Mouse (Mus musculus) embryonic facial prominence, embryonic 13.5 days (tissue): ENCODE results near the gene Sema7a. TPM values are rescaled to one million over a fixed set of nuclear protein-coding genes. Genes with fewer than 3 reads are reported as not detected.

Source experiments
- ATAC-seq: fragments of 200-750 bp; cut with Nextera tagmentation; 2 replicates; pipeline ENCODE4 v1.8.0; 2017; ENCODE audit warnings: low read depth; ENCODE audit not compliant: insufficient number of reproducible peaks, insufficient read depth, low FRiP score, low TSS enrichment
- H3K27ac ChIP-seq: fragments of 300-500 bp; sonication (generic); 2 replicates; pipeline ENCODE4 v1.5.1; 2015; ENCODE audit warnings: moderate library complexity, mild to moderate bottlenecking, inconsistent platforms
- H3K27me3 ChIP-seq: fragments of 300-500 bp; sonication (generic); 2 replicates; pipeline ENCODE4 v1.6.1; 2015; ENCODE audit warnings: mild to moderate bottlenecking, inconsistent platforms
- H3K36me3 ChIP-seq: fragments of 300-500 bp; sonication (generic); 2 replicates; pipeline ENCODE4 v1.6.1; 2015; ENCODE audit warnings: mild to moderate bottlenecking, inconsistent platforms
- H3K4me1 ChIP-seq: fragments of 300-500 bp; sonication (generic); 2 replicates; pipeline ENCODE4 v1.6.1; 2015; ENCODE audit warnings: inconsistent platforms
- H3K4me2 ChIP-seq: fragments of 300-500 bp; sonication (generic); 2 replicates; pipeline ENCODE4 v1.6.1; 2015; ENCODE audit warnings: moderate library complexity, mild to moderate bottlenecking, inconsistent platforms
- H3K4me3 ChIP-seq: fragments of 300-500 bp; sonication (generic); 2 replicates; pipeline ENCODE4 v1.5.1; 2015; ENCODE audit warnings: mild to moderate bottlenecking, inconsistent platforms
- H3K9ac ChIP-seq: fragments of 300-500 bp; sonication (generic); 2 replicates; pipeline ENCODE4 v1.6.1; 2015; ENCODE audit warnings: mild to moderate bottlenecking, inconsistent platforms
- H3K9me3 ChIP-seq: fragments of 300-500 bp; sonication (generic); 2 replicates; pipeline ENCODE4 v1.6.1; 2016; ENCODE audit warnings: inconsistent platforms
- WGBS: fragments of 180-500 bp; shearing (Covaris S2); methylation state at CpG from one replicate; pipeline ENCODE4 v1.1.7; 2015; ENCODE audit warnings: mixed read lengths; 5-methylcytosine and 5-hydroxymethylcytosine counted together
- polyA plus RNA-seq: library from polyadenylated mRNA; unstranded; fragments of >200 nt; fragmentation: Nextera tagmentation; extraction: Ambion mirVana; gene quantifications from 2 replicates; pipeline ENCODE4 v1.2.1, GENCODE M21; 2015

The Sema7a gene
- polyA plus RNA-seq, 1 experiment from 2014 or later = 0.55 TPM

DNA sequence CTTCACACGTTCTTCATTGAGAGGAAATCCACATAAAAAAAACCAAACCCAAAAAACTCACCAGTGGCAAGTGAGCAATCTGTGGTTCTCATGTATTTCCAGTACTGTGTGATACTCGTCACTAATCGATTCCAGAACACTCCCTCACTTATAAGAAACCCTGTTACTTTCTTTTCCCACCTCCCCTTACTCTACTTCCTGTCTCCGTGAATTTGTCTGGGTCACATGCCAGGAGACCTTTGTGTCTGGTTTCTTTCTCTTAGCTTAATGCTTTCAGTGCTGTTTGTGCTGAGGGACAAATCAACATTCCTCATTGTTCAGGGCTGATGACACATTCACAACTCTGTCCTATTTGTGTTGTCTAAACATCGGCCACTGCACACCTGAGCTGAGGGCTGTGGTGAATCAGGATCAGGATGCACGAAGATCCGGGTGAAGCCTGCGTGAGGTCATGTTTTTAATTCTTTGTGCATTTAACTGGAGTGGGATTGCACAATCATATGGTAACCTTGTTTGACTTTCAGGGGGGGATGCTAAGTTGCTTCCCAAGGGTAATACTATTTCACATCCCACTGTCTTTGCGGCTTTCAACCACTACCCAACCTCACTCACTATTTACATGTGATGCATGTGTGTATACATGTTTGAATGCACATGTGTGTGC lies 33.0 kb downstream of the Sema7a start:
- ATAC-seq = no peak
- Histone ChIP-seq H3K9me3 (no peaks in the 10 kb centered on the region), H3K4me2 (no peak overlapping the region), H3K27ac (peak overlapping the region; percentile 48; the same call in 1 of the 2 replicates), H3K9ac (no peak overlapping the region), H3K36me3 (no peaks in the 10 kb centered on the region), H3K27me3 (no peaks in the 10 kb centered on the region), H3K4me1 (peaks cover 24% of the 10 kb centered on the region), H3K4me3 (no peak overlapping the region)
- 31% methylated on average over 9 of the region's 9 CpGs for WGBS

DNA sequence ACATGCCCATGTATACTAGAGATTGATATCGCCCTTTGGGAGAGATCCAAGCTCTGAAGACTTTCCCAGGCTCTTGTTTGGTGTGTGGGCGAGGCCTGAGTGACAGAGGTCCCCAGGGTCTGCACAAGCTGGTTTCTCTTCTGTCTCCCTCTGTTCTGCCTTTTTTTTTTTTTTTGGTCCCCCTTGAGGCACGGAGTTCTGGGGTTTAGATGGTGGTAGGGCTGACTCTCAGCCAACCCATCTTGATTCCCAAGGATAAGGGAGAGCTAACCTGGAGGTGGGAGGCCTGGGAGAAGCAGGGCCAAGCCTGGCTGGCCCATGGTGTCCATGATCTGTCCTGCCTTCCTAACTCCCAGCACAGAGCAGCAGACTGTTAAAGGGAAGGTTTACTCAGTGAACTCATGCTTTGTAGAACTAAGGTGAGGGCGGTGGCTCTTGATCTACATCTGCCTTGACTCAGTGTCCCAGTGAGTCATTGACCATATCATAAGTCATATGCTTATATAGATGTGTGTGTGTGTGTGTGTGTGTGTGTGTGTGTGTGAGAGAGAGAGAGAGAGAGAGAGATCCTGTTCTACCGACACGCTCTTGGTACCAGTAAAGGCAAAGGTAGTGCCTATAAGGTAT lies 33.6 kb downstream of the Sema7a start:
- Histone ChIP-seq H3K9me3 (no peaks in the 10 kb centered on the region), H3K27me3 (no peaks in the 10 kb centered on the region), H3K27ac (0 out of 2 replicates have a peak overlapping the region, but pooled peaks have one; percentile 48), H3K9ac (no peak overlapping the region), H3K4me3 (no peak overlapping the region), H3K4me1 (peaks cover 24% of the 10 kb centered on the region), H3K4me2 (no peak overlapping the region), H3K36me3 (no peaks in the 10 kb centered on the region)
- WGBS = 76% methylated on average over 6 of the region's 6 CpGs
- ATAC-seq = no peak

GRCm38 (mm10) chr9:57974221-57974620 lies 34.3 kb downstream of the Sema7a start:
- Histone ChIP-seq H3K4me1 (peaks cover 24% of the 10 kb centered on the region), H3K4me3 (no peak overlapping the region), H3K9me3 (no peaks in the 10 kb centered on the region), H3K4me2 (no peak overlapping the region), H3K27ac (no peak overlapping the region), H3K36me3 (no peaks in the 10 kb centered on the region), H3K9ac (no peak overlapping the region), H3K27me3 (no peaks in the 10 kb centered on the region)
- 54% methylated on average over 5 of the region's 5 CpGs for WGBS
- ATAC-seq = no peak

DNA sequence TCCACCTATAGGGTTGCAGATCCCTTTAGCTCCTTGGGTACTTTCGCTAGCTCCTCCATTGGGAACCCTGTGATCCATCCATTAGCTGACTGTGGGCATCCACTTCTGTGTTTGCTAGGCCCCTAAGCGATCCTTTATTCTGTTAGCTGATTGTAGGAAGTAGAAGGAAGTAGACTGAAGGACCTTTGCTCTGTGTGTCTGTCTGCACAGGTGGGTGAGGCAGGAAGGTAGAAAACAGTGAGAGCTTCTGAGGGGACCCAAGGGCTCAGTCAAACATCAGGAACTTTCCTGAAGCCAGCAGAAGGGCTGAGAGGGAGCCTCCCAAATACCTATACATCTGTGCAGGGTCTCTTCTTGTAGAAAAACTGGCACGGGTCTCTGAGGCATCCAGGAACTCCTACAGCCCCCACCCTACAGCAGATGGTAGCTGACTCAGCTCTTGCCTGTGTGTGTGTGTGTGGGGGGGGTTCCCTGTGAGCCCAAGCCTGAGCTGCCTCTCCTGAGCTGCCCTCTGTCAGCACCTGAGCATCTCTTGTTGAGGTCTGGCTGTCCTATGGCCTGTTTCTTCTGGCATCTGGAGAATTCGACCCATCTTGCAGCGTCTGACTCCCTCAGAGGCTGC lies 35.4 kb downstream of the Sema7a start:
- Histone ChIP-seq H3K27ac (no peak overlapping the region), H3K9ac (no peak overlapping the region), H3K4me3 (no peak overlapping the region), H3K9me3 (no peaks in the 10 kb centered on the region), H3K36me3 (no peaks in the 10 kb centered on the region), H3K27me3 (no peaks in the 10 kb centered on the region), H3K4me1 (peaks cover 24% of the 10 kb centered on the region), H3K4me2 (no peak overlapping the region)
- WGBS = 78% methylated on average over 5 of the region's 5 CpGs
- ATAC-seq = no peak

DNA sequence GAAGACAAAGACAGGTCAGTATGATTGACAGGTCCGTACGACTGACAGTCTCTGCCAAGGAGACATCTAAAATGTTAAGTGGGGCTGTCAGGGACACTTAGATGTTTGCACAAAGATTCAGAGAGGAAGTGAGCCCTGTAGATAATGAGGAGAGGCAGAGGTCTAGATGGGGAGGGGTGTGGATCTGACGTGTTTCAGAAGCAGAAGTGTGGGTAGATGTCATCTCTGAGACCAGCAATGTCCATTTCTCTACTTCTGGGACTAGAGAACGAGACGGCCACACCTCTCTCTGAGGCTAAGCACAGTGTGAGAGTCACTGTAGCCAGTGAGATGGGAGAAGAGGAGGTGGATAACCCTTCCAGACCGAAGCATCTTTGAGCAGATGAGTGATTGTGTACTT lies 38.1 kb downstream of the Sema7a start:
- Histone ChIP-seq H3K4me3 (no peak overlapping the region), H3K27ac (no peak overlapping the region), H3K9ac (no peak overlapping the region), H3K9me3 (no peaks in the 10 kb centered on the region), H3K27me3 (no peaks in the 10 kb centered on the region), H3K4me1 (peaks cover 8% of the 10 kb centered on the region), H3K36me3 (no peaks in the 10 kb centered on the region), H3K4me2 (no peak overlapping the region)
- ATAC-seq = no peak
- 79% methylated on average over 6 of the region's 6 CpGs for WGBS

DNA sequence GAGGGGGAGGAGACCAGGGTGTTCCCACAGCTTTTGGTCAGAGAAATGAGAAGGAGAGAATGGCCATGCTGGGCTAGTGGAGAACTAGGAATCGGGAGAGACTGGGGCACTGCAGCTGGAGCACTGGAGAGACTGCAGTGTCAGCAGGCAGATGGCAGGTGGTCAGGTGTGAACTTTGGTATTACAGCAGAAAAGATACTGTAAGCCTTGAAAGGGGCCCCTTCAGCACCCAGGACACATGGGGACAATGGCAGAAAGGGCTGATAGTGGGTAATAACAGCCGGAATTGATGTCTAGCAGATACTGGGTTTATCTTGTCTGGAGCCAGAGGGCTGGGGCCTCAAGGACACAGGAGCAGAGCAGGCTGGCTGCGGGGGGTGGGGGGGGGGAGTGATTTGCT lies 38.9 kb downstream of the Sema7a start:
- Histone ChIP-seq H3K9me3 (no peaks in the 10 kb centered on the region), H3K4me3 (no peak overlapping the region), H3K9ac (no peak overlapping the region), H3K36me3 (no peaks in the 10 kb centered on the region), H3K27ac (no peak overlapping the region), H3K27me3 (no peaks in the 10 kb centered on the region), H3K4me2 (no peak overlapping the region), H3K4me1 (no peaks in the 10 kb centered on the region; the same call in 1 of the 2 replicates)
- WGBS = 74% methylated on average over 3 of the region's 3 CpGs
- no peak for ATAC-seq

DNA sequence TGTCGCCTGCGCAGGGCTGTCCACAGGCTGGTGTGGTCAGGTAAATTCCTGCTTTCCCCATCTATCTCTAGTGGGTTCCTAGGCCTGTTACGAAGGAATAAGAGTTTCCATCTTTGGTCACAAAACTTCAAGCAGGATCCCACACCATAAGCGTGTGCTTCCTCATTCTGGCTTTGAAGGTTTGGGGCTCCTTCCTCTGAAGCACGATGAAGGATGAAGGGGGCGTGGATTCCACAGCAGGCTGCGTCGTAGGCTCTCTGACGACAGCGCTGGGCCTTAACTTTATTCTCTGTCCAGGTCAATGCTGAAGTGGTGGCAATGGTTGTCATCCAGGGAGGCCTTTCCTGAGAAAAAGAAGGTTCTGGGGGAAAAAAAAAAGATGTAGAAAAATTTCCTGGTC lies 40.7 kb downstream of the Sema7a start:
- Histone ChIP-seq H3K27me3 (no peaks in the 10 kb centered on the region), H3K9ac (no peak overlapping the region), H3K9me3 (no peaks in the 10 kb centered on the region), H3K4me1 (no peaks in the 10 kb centered on the region), H3K36me3 (no peaks in the 10 kb centered on the region), H3K27ac (no peak overlapping the region), H3K4me3 (no peak overlapping the region), H3K4me2 (no peak overlapping the region)
- WGBS = 86% methylated on average over 10 of the region's 10 CpGs
- ATAC-seq = no peak

DNA sequence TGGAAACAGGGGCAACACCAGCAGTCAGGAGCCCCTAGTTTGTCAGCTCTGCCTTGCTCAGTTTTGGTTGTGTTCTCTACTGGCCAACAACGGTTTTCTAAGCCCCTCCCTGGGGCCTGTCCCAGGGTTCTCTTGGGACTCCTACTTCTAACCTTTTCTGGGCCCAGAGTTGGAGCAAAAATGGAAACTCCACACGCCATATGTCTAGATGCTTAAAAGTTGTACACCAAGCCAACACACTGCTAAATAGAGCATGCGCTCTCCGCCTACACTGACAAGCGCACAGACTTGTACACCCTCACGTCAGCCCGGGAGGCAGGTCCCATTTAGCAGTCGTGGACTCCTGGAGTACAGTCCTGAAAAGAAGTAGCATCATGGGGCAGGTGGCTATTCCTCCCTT lies 45.4 kb downstream of the Sema7a start:
- no peak for ATAC-seq
- 86% methylated on average over 8 of the region's 8 CpGs for WGBS
- H3K27ac ChIP-seq = peak overlapping the region; percentile 11; the same call in 1 of the 2 replicates
- no peaks in the 10 kb centered on the region for H3K4me1 ChIP-seq
- no peaks in the 10 kb centered on the region for H3K36me3 ChIP-seq
- H3K4me2 ChIP-seq = no peak overlapping the region
- no peak overlapping the region for H3K4me3 ChIP-seq
- H3K9ac ChIP-seq = no peak overlapping the region
- no peaks in the 10 kb centered on the region for H3K27me3 ChIP-seq
- no peaks in the 10 kb centered on the region for H3K9me3 ChIP-seq

GRCm38 (mm10) chr9:57986293-57986692 lies 46.4 kb downstream of the Sema7a start:
- Histone ChIP-seq H3K27ac (no peak overlapping the region), H3K27me3 (no peaks in the 10 kb centered on the region), H3K9me3 (no peaks in the 10 kb centered on the region), H3K4me1 (no peaks in the 10 kb centered on the region), H3K9ac (no peak overlapping the region), H3K4me2 (no peak overlapping the region), H3K36me3 (no peaks in the 10 kb centered on the region), H3K4me3 (no peak overlapping the region)
- WGBS = 82% methylated on average over 7 of the region's 7 CpGs
- no peak for ATAC-seq

GRCm38 (mm10) chr9:57988098-57988497 lies 48.2 kb downstream of the Sema7a start:
- ATAC-seq = no peak
- H3K4me3 ChIP-seq = no peak overlapping the region
- 86% methylated on average over 2 of the region's 2 CpGs for WGBS
- no peaks in the 10 kb centered on the region for H3K27me3 ChIP-seq
- H3K4me2 ChIP-seq = no peak overlapping the region
- no peaks in the 10 kb centered on the region for H3K9me3 ChIP-seq
- no peak overlapping the region for H3K9ac ChIP-seq
- H3K4me1 ChIP-seq = peaks cover 4% of the 10 kb centered on the region
- no peaks in the 10 kb centered on the region for H3K36me3 ChIP-seq
- H3K27ac ChIP-seq = no peak overlapping the region

GRCm38 (mm10) chr9:57989309-57989708 lies 49.4 kb downstream of the Sema7a start:
- WGBS = 84% methylated on average over 6 of the region's 6 CpGs
- Histone ChIP-seq H3K4me2 (no peak overlapping the region), H3K36me3 (no peaks in the 10 kb centered on the region), H3K4me1 (peaks cover 11% of the 10 kb centered on the region), H3K27ac (no peak overlapping the region), H3K9me3 (no peaks in the 10 kb centered on the region), H3K27me3 (no peaks in the 10 kb centered on the region), H3K4me3 (no peak overlapping the region), H3K9ac (no peak overlapping the region)
- ATAC-seq = no peak
